Mouse (Mus musculus) layer of hippocampus, postnatal 36 days (tissue): ENCODE data around the gene Klrg2. TPM values are rescaled to one million over a fixed set of nuclear protein-coding genes. Genes with fewer than 3 reads are reported as not detected.
"Not testable (repeated sequence)": the region's sequence is repeated elsewhere in the genome, so short reads cannot be mapped to it uniquely, and the experiment has no call there.

ENCODE experiments used
- DNase-seq, 2 experiments: peaks; one replicate each; pipeline ENCODE4 v3.0.0; 2022
- total RNA-seq, 2 experiments: library from RNA; stranded (reverse); gene quantifications; 2 replicates each; pipeline ENCODE4 v1.2.3; 2021

Klrg2 gene
- 1 to 10 TPM in 1 of 2 experiments, under 1 TPM in 1; 0.92 to 2.4 TPM for total RNA-seq

DNA sequence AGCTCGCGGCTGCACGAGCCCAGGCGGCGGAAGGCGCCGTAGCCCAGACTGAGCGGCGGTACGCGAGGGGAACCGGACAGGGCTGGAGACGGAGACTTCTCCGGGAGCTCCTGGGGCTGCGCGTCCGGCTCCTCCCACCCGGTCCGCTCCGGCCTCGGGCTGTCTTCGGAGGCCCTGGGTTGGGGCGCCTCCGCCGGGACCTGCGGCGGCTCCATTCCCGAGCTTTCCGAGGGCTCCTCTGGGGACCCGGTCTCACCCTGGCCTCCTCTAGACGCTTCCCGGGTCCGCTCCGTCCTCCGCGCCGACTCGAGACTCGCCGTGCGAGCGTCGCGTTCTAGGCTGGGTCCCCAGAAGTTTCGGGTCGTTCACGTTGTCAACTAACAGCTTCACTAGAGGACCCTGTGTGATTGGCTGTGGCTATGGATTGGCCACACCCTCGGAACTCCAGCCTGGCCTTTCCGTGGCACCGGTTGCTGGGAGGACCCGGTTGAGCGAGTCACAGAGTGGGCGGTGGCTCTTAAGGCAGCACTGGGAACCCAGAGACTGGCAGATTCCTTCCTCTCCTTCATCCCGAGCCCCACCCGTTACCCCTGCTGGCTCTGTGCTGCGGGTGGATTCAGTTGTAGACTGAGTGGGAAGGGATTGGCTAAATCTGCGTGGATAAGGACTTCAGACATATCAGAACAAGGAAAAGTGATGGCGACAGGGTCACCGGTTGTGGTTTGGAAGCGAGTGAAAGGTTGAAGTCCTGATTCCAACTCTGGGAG, at the start of gene Klrg2:
Klrg2 (minus strand) TSS at position 391 of the 767 bp plus-strand sequence.
- peak in 1 of 2 experiments; percentile 22 for DNase-seq

DNA sequence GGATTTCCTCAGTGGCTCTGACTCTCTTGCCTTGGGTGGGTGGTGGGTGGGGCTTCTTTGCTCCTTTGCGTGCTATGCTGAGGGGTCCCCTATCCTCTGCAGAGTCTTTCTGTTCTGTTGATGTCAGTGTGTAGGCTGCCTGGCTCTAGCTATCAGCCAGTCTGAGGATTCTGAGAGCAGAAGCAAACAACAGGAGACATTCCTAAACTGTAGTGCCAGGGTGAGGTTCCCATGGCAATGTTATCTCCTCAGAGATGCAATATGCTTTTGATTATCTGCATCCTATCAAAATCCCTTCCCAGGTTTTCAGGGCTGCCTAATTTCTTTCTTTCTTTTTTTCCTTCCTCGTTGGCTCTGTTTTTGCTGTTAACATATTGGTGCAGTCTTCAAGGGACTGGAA, 45.5 kb upstream of the Klrg2 start:
- no peak for DNase-seq

DNA sequence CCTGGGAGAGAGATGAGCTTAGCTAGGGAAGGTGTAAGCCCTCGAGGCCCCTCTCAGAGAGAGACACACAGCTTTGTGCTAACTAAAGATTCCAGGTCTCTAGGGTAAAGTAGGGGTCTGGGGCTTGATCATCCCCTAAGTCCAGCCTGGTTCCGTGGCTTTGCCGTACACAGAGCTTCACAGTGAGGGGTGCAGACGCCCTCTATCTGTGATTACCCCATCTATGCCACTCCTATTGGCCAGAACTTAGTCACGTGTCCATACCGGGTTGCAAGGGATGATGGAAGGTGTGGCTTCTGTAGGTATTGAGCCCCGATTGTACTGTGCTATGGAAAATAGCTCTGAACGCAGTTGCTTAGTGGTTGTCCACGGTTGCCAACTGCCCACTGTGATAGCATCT, 40.6 kb upstream of the Klrg2 start:
- no peak for DNase-seq

DNA sequence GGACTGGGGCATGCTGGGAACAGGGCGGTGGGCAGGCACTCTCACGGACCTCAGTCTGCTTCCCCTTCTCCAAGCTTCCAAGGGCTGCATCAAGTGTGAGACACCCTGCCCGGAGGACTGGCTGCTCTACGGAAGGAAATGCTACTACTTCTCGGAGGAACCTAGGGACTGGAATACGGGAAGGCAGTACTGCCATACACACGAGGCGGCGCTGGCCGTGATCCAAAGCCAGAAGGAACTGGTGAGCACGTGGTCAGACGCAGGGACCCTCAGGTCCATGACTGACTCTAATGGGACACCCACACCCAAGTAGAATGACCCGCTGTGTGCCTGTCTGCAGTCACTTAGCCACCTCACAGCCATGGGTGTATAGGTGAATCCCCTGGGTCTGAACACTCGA, 39.7 kb upstream of the Klrg2 start:
- DNase-seq: no peak

DNA sequence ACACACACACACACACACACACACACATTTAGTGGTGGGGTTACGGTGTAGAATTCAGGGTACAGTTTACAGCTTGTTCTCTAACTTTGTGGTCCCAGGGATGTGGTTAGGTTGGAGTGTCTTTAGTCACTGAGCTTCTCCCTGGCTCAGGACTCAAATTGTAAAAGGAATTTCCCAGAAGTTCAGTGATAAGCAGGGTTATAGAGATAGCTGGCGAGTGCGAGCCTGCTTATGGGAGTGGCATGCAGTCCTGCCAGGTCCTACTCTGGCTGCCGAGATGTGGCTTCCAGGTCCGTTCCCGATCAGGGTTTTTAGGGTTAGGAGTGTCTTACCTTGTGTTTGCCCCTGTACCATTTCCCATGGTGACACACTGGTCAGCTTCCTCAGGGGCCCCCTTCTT, 39.2 kb upstream of the Klrg2 start:
- DNase-seq: no peak

DNA sequence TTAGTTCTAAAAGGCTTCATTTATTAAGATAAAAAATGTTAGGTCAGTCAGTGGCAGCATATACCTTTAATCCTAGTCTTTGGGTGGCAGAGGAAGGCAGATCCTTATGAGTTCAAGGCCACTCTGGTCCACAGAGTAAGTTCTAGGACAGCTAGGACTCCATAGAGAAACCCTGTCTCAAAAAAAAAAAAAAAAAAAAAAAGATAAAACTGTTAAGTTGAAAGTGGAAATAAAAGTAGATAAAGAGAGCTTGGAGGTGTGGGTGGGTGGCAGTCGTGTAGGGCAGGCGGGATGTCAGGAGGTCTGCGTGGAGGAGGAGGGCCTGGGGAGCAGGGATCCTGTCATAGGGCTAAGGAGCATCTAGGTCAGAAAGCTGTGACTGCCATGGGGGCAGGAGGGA, 35.0 kb upstream of the Klrg2 start:
- DNase-seq: no peak

DNA sequence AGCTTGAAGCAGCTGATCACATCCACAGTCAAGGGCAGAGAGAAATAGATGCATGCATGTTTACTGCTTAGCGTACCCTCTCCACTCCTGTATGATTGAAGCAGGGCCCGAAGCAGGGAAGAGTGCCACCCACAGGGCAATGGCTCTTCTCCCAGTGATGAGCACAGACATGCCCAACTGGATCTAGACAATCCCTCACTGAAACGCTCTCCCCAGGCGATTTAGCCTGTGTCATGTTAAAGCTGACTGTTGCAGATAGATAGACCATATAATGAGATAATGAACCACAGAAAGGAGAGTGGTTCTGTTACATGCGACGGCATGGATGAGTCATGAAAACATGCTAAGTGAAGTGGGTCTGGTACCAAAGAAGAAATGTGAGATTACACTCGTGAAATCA, 34.2 kb upstream of the Klrg2 start:
- no peak for DNase-seq

DNA sequence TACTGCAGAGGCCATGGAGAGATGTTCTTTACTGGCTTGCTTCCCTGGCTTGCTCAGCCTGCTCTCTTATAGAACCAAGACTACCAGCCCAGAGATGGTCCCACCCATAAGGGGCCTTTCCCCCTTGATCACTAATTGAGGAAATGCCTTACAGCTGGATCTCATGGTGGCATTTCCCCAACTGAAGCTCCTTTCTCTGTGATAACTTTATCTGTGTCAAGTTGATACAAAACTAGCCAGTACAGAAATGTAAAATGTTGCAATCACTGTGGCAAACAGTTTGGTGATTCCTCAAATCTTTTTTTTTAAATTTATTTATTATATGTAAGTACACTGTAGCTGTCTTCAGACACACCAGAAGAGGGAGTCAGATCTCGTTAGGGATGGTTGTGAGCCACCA, 33.4 kb upstream of the Klrg2 start:
- not testable (repeated sequence) for DNase-seq

DNA sequence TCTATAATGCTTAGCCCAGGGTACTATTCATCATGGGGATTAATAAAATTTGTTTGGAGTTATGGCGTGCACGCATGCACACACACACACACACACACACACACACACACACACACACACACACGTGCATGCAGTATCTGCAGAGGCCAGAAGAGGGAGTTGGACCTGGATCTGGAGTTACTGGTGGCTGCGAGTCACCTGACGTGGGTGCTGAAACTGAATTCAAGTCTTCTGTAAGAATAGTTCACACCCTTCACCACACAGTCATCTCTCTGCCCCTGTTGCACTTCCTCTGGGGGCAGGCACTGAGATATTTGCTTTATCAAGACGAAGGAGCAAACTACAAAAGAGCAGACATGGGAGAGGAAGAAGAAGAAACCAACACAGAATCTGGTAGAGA, 32.5 kb upstream of the Klrg2 start:
- no peak for DNase-seq

DNA sequence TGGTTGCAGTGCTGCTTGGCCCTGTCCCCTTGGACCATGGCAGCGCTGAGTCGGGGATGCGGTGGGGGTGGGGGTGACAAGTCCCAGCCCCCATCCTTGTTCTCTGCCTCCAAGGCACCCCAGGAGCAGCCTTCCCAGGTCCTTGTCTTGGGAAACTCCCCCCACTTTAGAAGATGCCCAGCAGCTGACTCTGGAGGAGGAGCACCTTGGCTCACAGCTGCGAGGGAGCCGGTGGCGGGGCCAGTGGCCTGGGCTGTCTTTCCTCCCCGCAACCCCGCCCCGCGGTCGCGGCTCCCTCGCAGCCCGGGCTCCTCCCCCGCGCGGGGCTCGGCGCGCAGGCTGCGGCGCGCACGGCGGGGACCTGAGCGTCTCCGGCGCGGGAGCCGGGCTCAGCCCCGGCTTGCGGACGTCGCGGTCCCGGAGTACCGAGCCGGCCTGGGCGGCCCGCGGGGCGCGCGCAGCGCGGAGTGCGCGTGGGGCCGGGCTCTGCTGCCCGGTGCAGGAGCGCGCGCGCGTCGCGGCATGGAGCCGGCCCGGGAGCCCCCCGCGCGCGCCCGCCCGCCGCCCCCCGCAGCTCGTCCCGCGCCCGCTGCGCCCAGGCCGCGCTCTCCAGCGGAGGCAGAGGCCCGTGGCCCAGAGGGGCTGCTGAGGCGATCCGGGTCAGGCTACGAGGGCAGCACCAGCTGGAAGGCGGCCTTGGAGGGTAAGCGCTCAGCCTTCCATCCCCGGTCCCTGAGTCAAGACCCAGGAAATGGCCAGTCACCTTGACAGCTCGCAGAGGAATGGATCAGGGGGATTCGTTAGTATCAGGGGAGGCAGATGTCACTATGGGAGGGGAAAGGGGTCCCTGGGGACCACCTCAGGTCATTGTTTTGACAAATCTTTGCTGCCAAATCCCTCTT, 25.9 kb upstream of the Klrg2 start, which contains the start of gene Clec2l:
Clec2l (plus strand) TSS at position 356 of the 902 bp plus-strand sequence.
- peak; percentile 37 to 51 for DNase-seq

DNA sequence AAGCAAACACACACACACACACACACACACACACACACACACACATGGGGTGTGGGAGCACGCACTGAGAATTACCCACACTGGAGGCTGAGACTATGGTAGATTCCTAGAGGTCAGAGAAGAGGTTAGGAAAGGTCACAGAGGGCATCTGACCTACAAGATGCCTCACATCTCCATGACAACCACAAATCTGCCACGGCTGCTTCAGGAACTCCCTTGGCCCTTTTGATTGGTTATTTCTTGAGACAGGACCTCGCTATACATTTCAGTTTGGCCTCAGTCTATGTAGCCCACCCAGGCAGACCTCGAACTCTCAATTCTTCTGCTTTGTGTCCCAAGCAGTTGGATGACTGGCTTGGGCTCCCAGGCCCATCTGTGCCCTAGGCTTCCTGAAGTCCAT, 24.6 kb upstream of the Klrg2 start:
- no peak for DNase-seq

DNA sequence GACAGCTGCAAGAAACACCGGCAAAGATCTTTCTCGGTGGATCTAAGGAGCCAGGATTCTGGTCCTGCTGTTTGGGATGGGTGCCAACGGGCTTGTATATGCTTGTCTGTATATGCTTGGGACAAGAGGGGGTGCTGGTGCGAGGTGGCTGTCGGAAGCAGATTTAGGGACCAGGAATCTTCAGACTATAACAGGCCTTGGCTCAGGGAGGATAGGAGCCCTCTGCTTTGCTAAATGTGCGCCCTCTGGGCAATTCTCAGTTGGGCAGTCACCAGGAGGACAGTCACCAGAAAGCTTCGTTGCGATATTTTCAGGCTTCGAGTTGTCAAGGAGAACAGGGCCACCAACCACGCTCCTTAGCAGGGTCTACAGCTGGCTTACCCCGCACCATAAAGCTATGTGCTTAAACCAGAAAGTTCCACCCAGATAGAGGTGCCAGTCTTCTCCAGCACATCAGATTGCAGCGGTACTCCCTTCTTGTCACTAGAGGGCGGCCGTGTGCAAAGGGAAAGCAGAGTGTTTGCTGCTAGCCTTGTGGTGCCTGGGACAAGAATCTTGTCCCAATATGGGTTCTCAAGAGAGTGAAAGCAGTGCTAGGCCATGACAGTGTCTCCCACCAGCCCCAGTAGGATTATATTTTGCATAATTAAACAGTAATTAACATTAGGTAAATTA, 13.4 kb upstream of the Klrg2 start:
- peak; percentile 58 to 72 for DNase-seq

DNA sequence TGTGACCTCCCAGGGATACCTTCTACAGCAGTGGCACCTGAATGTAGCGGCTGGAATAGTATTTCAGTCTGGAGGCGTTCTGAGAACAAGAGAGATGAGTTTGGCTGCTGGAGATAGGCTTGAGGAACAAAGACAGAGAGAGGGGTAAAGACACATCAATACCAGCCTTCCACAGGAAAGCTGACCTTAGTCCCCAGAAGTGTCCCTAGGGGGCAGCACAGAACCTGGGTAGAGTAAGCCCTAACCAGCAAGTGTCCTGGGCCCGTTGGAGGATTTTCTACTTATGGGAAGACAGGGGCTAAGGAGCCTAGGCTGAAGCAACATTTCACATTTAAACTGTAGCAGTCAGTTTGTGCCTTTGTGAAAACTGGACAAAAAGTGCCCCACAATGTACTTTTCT, 12.5 kb upstream of the Klrg2 start:
- DNase-seq: no peak

DNA sequence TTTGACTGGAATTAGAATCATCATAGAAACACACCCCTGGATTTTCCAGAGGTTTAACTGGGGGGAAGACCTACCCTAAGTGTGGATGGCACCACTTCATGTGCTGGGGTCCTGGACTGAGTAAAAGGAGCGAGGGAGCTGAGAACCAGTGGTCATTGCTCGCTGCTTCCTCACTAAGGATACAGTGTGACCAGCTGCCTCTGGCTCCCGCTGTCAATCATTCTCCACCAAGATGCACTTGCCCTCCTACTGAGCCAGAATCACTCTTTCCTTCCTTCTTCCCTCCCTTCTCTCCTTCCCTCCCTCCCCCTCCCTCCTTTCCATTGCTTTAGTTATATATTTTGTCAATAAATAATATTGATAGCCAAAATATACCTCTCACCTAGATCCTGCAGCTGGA, 6.0 kb upstream of the Klrg2 start:
- no peak for DNase-seq

DNA sequence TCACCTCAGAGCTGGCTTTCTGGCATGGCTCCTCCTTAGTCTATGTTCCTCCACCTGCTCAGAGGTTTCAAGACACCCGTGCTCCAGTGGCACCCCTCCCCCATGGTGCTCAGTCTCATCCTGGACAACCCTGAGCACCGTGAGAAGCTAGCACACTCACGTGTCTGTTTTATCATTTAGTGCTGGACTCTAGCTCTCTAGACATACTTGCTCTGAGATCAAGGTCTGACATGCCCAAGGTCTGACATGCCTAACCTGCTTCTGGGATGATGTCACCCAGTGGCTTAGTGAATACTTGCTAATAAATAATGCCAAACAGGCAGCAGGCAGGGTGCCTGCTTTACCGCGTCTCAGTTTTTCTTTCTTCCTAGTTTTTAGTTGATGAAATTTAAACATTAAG, 5.6 kb upstream of the Klrg2 start:
- DNase-seq: no peak

DNA sequence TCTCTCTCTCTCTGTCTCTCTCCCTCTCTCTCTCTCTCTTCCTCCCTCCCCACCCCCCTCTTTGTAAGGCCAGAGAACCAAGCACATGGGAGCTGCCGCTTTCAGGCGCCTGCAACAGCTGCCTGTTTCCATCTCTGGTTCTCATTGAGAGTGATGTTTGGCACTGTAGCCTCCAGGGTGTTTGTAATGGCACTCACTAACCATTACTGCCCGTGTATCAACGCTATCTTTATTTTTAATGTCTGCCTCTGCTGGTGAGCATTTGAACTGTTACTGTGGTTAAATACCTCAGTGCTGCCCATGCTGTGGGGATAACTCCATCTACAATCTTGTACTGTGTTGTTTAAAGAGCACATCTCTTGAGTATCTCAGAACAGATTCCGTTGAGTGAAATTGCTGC, 4.6 kb upstream of the Klrg2 start:
- DNase-seq: no peak

DNA sequence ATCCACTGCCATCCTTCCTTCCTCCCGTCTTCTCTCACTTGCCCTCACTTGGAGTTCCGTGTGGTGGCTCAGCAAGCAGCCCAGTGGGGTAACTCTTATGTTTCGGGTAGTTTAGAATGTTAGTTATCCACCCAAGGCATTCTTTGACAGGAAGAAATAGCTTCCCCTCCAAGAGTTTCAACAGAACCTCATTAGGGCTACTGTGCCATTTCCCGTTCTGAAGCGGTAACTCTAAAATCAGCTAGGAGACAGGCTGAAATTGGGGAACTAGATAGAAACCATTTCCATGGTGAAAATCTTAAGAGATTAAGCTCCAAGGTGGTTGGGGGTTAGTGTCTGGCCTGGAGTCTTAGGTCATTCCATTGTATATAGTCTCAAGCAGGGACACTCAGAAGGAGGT, 4.2 kb upstream of the Klrg2 start:
- DNase-seq: no peak

DNA sequence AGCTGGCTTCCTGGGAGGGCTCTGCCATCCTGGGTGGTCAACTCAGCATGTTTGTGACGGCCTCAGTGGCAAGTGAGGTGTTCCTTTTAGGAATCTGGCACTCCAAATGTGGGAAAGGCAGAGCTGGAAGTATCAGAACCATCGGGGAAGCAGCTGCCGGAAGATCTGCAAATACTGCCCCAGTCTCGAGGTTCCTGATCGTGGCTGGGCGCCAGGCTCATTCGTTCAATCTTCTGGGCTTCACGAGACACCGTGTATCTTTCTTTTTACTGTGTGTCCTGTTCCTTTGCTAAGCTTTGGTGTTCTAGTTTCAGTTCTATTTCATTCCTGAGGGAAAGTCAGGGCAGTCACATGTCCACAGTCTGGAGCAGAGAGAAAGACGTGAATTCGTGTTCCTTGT, 3.4 kb upstream of the Klrg2 start:
- DNase-seq: no peak

DNA sequence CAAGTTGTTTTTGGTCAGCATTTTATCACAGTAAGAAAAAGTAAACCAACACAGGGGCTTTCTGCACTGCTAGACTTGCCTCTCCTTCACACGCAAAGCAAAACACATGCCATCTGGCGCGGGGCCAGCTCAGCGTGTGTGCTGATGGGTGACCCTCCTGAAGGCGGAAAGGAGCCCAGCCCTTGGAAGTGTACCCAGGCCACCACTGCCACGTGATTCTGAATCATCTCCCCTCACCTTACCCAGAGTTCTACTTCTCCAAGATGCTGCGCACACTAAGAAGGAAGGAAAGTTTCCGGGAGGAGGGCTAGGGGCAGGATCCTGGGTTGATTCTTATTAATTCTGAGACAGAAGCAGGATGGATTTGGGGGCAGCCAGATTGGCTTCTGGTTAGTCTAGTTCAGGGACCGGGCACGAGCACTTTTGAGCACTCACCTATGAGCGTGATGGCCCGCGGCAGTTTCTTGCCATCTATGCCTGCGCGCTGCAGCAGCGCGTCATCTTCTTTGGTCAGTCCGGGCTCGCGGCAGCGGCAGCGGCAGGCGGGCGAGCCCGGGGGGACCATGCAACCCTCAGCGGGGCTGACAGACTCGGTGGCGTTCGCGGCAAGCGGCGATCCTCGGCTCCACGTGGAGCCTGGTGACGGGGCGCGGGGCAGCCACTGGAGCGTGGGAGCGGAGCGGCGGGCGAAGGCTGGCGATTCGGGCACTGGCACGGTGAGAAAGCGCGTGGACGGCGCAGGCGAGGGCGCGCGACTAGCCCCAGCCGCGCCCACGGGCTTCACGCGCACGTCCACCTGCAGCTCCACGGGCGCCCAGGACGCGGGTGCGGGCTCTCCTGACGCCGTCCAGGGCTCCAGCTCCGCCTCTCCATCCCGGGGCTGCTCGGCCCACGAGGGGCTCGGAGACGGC, 846 bp downstream of the Klrg2 start:
- no peak for DNase-seq

DNA sequence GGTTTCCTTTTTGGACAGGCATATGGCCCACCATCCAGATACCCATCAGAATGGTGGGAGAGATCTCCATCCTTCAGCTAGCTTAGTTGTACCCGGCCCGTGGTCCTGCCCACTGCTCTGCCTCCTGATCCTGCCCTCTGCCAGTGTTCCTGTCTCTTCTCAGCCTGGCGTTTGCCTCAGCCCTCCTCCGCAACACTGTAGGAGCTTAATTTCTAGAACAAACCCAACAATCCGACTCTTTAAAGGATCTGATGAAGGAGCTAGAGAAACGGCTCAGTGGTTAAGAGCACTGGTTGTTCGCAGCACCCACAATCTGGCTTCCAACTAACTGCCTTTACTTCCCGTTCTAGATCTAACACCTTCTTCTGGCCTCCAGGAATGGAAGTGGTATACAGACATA, 2.6 kb downstream of the Klrg2 start:
- DNase-seq: no peak

DNA sequence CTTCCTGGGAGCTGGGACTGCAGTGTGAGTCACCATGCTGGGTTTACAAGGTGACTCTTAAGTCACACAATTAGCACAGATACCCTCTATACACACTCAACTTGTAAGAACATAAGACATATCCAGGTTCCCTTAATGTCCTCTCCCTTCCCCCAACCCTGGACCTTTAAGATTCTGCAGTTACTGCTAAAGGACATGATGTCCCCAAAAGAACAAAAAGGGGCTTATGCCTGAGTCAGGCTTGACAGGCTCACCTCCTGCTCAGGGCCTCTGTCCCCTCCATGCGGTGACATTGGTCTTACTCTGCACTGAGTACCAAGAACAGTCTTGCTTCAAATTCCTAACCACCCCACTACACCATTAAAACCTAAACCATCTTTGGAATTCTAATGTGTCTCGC, 4.2 kb downstream of the Klrg2 start:
- DNase-seq: no peak

DNA sequence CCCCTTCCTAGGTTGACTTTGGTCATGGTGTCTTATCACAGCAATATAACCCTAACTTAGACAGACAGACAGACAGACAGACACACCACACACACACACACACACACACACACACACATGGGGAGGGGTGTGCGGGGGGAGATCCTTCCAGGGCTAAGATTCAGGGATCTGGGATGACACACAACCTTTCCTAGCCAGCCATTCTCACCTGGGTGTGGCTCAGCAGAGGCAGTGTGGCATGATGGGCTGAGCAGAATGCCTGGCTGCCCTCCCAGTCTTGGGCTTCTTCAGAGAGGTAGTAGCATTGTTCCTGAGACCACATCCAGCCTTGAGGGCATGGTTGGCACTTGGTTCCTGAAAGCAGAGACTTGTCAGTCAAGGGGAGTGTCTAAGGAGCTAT, 7.5 kb downstream of the Klrg2 start:
- no peak for DNase-seq
